Mouse (Mus musculus) MEL (cell line): ENCODE measurements around the gene Zfp462.

Experiments used
- CTCF ChIP-seq, 3 experiments: IDR thresholded peaks in 2 of 3; conservative IDR thresholded peaks in 1 of 3; 2 replicates each; pipeline ENCODE4 v1.5.1; 2011 to 2012; ENCODE audit warnings: low read length in 3 of 3, low read depth in 2 of 3, mild to moderate bottlenecking in 2 of 3, improper control_type of control experiment in 1 of 3, inconsistent platforms in 1 of 3, mixed read lengths in 1 of 3, moderate library complexity in 1 of 3; ENCODE audit not compliant: control insufficient read depth in 1 of 3, insufficient read depth in 1 of 3, poor library complexity in 1 of 3, severe bottlenecking in 1 of 3
- EP300 ChIP-seq, 2 experiments: IDR thresholded peaks; 2 replicates each; pipeline ENCODE4 v1.6.1; 2011; ENCODE audit warnings: improper control_type of control experiment in 2 of 2, low read length in 2 of 2, low read depth in 1 of 2, mild to moderate bottlenecking in 1 of 2
- JUND ChIP-seq: IDR thresholded peaks from 2 replicates; pipeline ENCODE4 v1.6.1; 2011; ENCODE audit warnings: low read depth, mild to moderate bottlenecking, improper control_type of control experiment, low read length
- MYB ChIP-seq: IDR thresholded peaks from 2 replicates; pipeline ENCODE4 v1.6.1; 2011; ENCODE audit warnings: mild to moderate bottlenecking, low read depth, low read length, improper control_type of control experiment
- NRF1 ChIP-seq: IDR thresholded peaks from 2 replicates; pipeline ENCODE4 v1.6.1; 2014; ENCODE audit warnings: low read depth, mild to moderate bottlenecking, inconsistent platforms, low read length, improper control_type of control experiment, moderate library complexity; ENCODE audit not compliant: poor library complexity, insufficient read depth, severe bottlenecking
- POLR2A ChIP-seq, 2 experiments: IDR thresholded peaks; 2 replicates each; pipeline ENCODE4 v1.6.1; 2011 to 2012; ENCODE audit warnings: low read length in 2 of 2, mild to moderate bottlenecking in 2 of 2, control low read depth in 1 of 2, improper control_type of control experiment in 1 of 2, low read depth in 1 of 2, moderate library complexity in 1 of 2; ENCODE audit not compliant: control insufficient read depth in 1 of 2, insufficient read depth in 1 of 2, poor library complexity in 1 of 2
- RAD21 ChIP-seq: IDR thresholded peaks from 2 replicates; pipeline ENCODE4 v1.6.1; 2011; ENCODE audit warnings: mild to moderate bottlenecking, low read depth, low read length, improper control_type of control experiment
- USF1 ChIP-seq: IDR thresholded peaks from 2 replicates; pipeline ENCODE4 v1.6.1; 2014; ENCODE audit warnings: low read depth, mild to moderate bottlenecking, inconsistent platforms, low read length, improper control_type of control experiment, moderate library complexity
- USF2 ChIP-seq, 2 experiments: IDR thresholded peaks; 2 replicates each; pipeline ENCODE4 v1.6.1; 2011 to 2012; ENCODE audit warnings: improper control_type of control experiment in 2 of 2, low read length in 2 of 2, borderline replicate concordance in 1 of 2, inconsistent platforms in 1 of 2, low read depth in 1 of 2, mild to moderate bottlenecking in 1 of 2; ENCODE audit not compliant: insufficient read depth in 1 of 2
- ZNF384 ChIP-seq: IDR thresholded peaks from 2 replicates; pipeline ENCODE4 v1.6.1; 2012; ENCODE audit warnings: low read depth, mild to moderate bottlenecking, inconsistent platforms, low read length, improper control_type of control experiment

DNA sequence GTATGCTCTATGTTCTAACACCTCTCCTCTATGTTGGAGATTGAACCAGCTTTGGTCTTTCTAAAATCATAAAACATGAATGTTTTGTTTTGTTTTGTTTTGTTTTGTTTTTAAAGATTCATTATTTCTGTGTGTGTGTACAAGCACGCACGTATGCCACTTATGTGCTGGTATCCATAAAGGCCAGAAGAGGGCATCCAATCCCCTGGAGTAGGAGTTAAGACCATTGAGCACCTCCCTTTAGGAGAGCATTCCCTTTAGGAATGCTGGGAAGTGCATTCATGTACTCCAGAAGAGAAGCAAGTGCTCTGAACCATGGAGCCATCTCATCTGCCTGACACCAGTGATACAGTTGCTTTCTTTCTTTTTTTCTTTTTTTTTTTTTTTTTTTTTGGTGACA, 21.5 kb upstream of the Zfp462 start:
- no peak for TF ChIP-seq RAD21
- no peak for TF ChIP-seq CTCF (IDR thresholded peaks at IDR 0.05 in 2 of 3, conservative IDR thresholded peaks at IDR 0.05 in 1 of 3; ENCODE audit: control insufficient read depth in 1 of 3, insufficient read depth in 1 of 3, low read depth in 2 of 3, low read length in 3 of 3, poor library complexity in 1 of 3, severe bottlenecking in 1 of 3)
- TF ChIP-seq USF2 (IDR thresholded peaks at IDR 0.05; ENCODE audit: borderline replicate concordance in 1 of 2, insufficient read depth in 1 of 2, low read depth in 1 of 2, low read length in 2 of 2) = no peak
- TF ChIP-seq USF1 = no peak
- no peak for TF ChIP-seq POLR2A (IDR thresholded peaks at IDR 0.05; ENCODE audit: control insufficient read depth in 1 of 2, insufficient read depth in 1 of 2, low read depth in 1 of 2, low read length in 2 of 2, poor library complexity in 1 of 2)
- no peak for TF ChIP-seq EP300 (IDR thresholded peaks at IDR 0.05; ENCODE audit: low read depth in 1 of 2, low read length in 2 of 2)
- no peak for TF ChIP-seq NRF1
- TF ChIP-seq JUND = no peak
- TF ChIP-seq MYB = no peak
- TF ChIP-seq ZNF384 = no peak
